Mouse (Mus musculus): ENCODE results near the gene Pip5k1c.

- TF ChIP-seq POLR2A (IDR thresholded peaks at IDR 0.05; ENCODE audit: extremely low read depth, insufficient read depth, low read length): no peak
- TF ChIP-seq CTCF (IDR thresholded peaks at IDR 0.05; ENCODE audit: low read depth, low read length): no peak
Measured at GRCm38 (mm10) chr10:81252424-81253419, 40.0 kb upstream of the Pip5k1c start, which contains the start of gene Matk.

All from liver, adult 2 months (tissue).